Mouse (Mus musculus): Measurements from ENCODE around the gene Tmem203. TPM values are rescaled to one million over a fixed set of nuclear protein-coding genes. Genes with fewer than 3 reads are reported as not detected.
"Not testable (repeated sequence)": the region's sequence is repeated elsewhere in the genome, so short reads cannot be mapped to it uniquely, and the experiment has no call there.

Gene Tmem203
- total RNA-seq, 2 experiments from 2014 or later: 2.5 to 3.7 TPM

- ATAC-seq (replicated peaks; ENCODE audit: low FRiP score, poor library complexity, severe bottlenecking): no peak
These were observed 24.2 kb upstream of the Tmem203 start for GRCm38 (mm10) chr2:25231038-25231437.

- no peak for ATAC-seq (replicated peaks; ENCODE audit: low FRiP score, poor library complexity, severe bottlenecking)
These were observed 21.8 kb upstream of the Tmem203 start for GRCm38 (mm10) chr2:25233421-25233820.

- ATAC-seq (replicated peaks; ENCODE audit: low FRiP score, poor library complexity, severe bottlenecking): no peak
These were observed 21.2 kb upstream of the Tmem203 start, which contains the start of gene Slc34a3 for GRCm38 (mm10) chr2:25234050-25234449. Gene Slc34a3, minus strand, starts transcription at chr2:25234364.

- ATAC-seq (replicated peaks; ENCODE audit: low FRiP score, poor library complexity, severe bottlenecking): no peak
These were observed 20.6 kb upstream of the Tmem203 start for GRCm38 (mm10) chr2:25234551-25235220.

- ATAC-seq (replicated peaks; ENCODE audit: low FRiP score, poor library complexity, severe bottlenecking): no peak
These were observed 18.6 kb upstream of the Tmem203 start, which contains the start of gene Rnf224 for GRCm38 (mm10) chr2:25236614-25237013. Gene Rnf224, minus strand, starts transcription at chr2:25236787.

- no peak for ATAC-seq (replicated peaks; ENCODE audit: low FRiP score, poor library complexity, severe bottlenecking)
These were observed 17.7 kb upstream of the Tmem203 start for GRCm38 (mm10) chr2:25237522-25237921.

- no peak for ATAC-seq (replicated peaks; ENCODE audit: low FRiP score, poor library complexity, severe bottlenecking)
These were observed 17.1 kb upstream of the Tmem203 start for GRCm38 (mm10) chr2:25238106-25238505.

GRCm38 (mm10) chr2:25239766-25240165 lies 15.5 kb upstream of the Tmem203 start:
- no peak for ATAC-seq (replicated peaks; ENCODE audit: low FRiP score, poor library complexity, severe bottlenecking)

- no peak for ATAC-seq (replicated peaks; ENCODE audit: low FRiP score, poor library complexity, severe bottlenecking)
These were observed 14.9 kb upstream of the Tmem203 start for GRCm38 (mm10) chr2:25240310-25240709.

GRCm38 (mm10) chr2:25240723-25241437 lies 14.4 kb upstream of the Tmem203 start:
- no peak for ATAC-seq (replicated peaks; ENCODE audit: low FRiP score, poor library complexity, severe bottlenecking)

GRCm38 (mm10) chr2:25241438-25241775 lies 13.8 kb upstream of the Tmem203 start:
- ATAC-seq (replicated peaks; ENCODE audit: low FRiP score, poor library complexity, severe bottlenecking): no peak

- no peak for ATAC-seq (replicated peaks; ENCODE audit: low FRiP score, poor library complexity, severe bottlenecking)
These were observed 13.1 kb upstream of the Tmem203 start, which contains the start of the genes Rnf208 and Cysrt1 for GRCm38 (mm10) chr2:25242101-25242506. Gene Rnf208, plus strand, starts transcription at chr2:25242255. Gene Cysrt1, minus strand, starts transcription at chr2:25242452.

GRCm38 (mm10) chr2:25243342-25243741 lies 11.9 kb upstream of the Tmem203 start:
- no peak for ATAC-seq (replicated peaks; ENCODE audit: low FRiP score, poor library complexity, severe bottlenecking)

- no peak for ATAC-seq (replicated peaks; ENCODE audit: low FRiP score, poor library complexity, severe bottlenecking)
These were observed 11.1 kb upstream of the Tmem203 start for GRCm38 (mm10) chr2:25244144-25244543.

- ATAC-seq (replicated peaks; ENCODE audit: low FRiP score, poor library complexity, severe bottlenecking): no peak
These were observed 8.8 kb upstream of the Tmem203 start, which contains the start of gene AL732309.1 for GRCm38 (mm10) chr2:25246183-25247072. Gene AL732309.1, minus strand, starts transcription at chr2:25246863.

GRCm38 (mm10) chr2:25252331-25252730 lies 2.9 kb upstream of the Tmem203 start:
- ATAC-seq (replicated peaks; ENCODE audit: low FRiP score, poor library complexity, severe bottlenecking): no peak

GRCm38 (mm10) chr2:25256443-25257109 lies 1.3 kb downstream of the Tmem203 start:
- ATAC-seq (replicated peaks; ENCODE audit: low FRiP score, poor library complexity, severe bottlenecking): not testable (repeated sequence)

- not testable (repeated sequence) for ATAC-seq (replicated peaks; ENCODE audit: low FRiP score, poor library complexity, severe bottlenecking)
These were observed 2.0 kb downstream of the Tmem203 start for GRCm38 (mm10) chr2:25257250-25257649.

GRCm38 (mm10) chr2:25258887-25259286 lies 3.6 kb downstream of the Tmem203 start:
- no peak for ATAC-seq (replicated peaks; ENCODE audit: low FRiP score, poor library complexity, severe bottlenecking)

GRCm38 (mm10) chr2:25261870-25262269 lies 6.6 kb downstream of the Tmem203 start:
- ATAC-seq (replicated peaks; ENCODE audit: low FRiP score, poor library complexity, severe bottlenecking): peak; percentile 12
